Mouse (Mus musculus): ENCODE measurements around the gene Klk1b11. TPM values are rescaled to one million over a fixed set of nuclear protein-coding genes. Genes with fewer than 3 reads are reported as not detected.
"Not testable (repeated sequence)": the region's sequence is repeated elsewhere in the genome, so short reads cannot be mapped to it uniquely, and the experiment has no call there.

Klk1b11 gene
- total RNA-seq (2021), result not detected

DNA sequence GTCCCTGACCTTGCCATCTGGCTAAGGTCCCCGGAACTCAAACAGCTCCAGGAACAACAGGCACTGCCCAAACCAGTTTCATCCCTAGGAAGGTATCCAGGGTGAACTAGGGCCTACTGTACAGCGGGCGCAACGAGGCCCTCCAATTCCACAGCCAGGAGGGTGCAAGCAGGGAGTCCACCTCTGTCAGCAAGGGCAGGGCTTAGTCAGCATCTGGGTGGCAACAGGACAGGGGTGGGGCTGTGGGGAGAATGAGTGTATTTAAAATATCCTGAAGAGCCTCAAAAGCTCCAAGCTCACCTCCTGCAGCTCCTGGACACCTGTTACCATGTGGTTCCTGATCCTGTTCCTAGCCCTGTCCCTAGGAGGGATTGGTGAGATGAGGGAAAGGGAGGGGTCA is at the start of gene Klk1b11:
Gene Klk1b11 (plus strand): TSS at position 301 of the 400 bp plus-strand sequence.
- DNase-seq; intact Hi-C loops (cut with DNase I): not testable (repeated sequence)

DNA sequence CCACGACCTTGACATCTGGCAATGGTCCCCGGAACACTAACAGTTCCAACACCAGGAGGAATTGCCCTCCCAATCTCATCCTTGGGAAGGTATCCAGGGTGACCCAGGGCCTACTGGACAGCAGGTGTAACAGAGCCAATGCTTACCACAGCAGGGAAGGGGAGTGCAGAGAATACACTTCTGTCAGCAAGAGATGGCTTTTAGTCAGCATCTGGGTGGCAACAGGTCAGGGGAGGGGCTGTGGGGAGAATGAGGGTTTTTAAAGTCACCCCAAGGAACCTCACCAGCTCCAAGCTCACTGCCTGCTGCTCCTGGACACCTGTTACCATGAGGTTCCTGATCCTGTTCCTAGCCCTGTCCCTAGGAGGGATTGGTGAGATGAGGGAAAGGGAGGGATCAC is 45.3 kb upstream of the Klk1b11 start, which contains the start of gene Klk1b8:
Gene Klk1b8 (plus strand): TSS at position 301 of the 400 bp plus-strand sequence.
- no peak for DNase-seq
- intact Hi-C loops (cut with DNase I), result no loop called here

GRCm38 (mm10) chr7:43952703-43953102 is 43.0 kb upstream of the Klk1b11 start:
- intact Hi-C loops (cut with DNase I), result no loop called here
- no peak for DNase-seq

DNA sequence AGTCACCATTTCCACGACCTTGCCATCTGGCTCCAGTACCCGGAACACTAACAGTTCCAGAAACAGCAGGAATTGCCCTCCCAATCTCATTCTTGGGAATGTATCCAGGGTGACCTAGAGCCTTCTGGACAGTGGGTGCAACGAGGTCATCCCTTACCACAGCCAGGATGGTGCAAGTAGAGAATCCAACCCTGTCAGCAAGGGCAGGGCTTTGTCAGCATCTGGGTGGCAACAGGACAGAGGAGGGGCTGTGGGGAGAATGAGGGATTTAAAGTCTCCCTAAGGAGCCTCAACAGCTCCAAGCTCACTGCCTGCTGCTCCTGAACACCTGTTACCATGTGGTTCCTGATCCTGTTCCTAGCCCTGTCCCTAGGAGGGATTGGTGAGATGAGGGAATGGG is 29.2 kb upstream of the Klk1b11 start, which contains the start of gene Klk1b1:
Gene Klk1b1 (plus strand): TSS at position 301 of the 400 bp plus-strand sequence.
- DNase-seq, result no peak
- intact Hi-C loops (cut with DNase I), result no loop called here

- no peak for DNase-seq
- intact Hi-C loops (cut with DNase I), result no loop called here
Observed at GRCm38 (mm10) chr7:43967058-43967457, 28.6 kb upstream of the Klk1b11 start.

DNA sequence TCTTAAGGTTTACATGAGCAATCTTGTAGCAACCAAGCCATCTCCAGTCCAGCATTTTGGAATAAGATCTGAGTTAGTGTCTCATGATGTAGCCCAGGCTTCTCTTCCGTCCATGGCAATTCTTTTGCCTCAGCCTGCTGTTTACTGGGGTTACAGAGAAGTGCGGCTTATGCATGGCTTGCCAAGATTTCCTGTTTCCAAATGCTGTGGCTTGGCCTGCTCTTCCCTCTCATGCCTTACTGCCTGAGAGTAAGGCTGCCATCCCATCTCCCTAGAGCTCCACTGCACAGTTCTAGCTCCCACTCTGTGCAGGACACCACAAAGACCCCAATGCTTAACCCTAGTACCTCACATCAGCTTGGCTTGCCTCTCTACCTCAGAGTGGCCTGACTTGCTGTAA is 28.1 kb upstream of the Klk1b11 start:
- intact Hi-C loops (cut with DNase I), result no loop called here
- no peak for DNase-seq

DNA sequence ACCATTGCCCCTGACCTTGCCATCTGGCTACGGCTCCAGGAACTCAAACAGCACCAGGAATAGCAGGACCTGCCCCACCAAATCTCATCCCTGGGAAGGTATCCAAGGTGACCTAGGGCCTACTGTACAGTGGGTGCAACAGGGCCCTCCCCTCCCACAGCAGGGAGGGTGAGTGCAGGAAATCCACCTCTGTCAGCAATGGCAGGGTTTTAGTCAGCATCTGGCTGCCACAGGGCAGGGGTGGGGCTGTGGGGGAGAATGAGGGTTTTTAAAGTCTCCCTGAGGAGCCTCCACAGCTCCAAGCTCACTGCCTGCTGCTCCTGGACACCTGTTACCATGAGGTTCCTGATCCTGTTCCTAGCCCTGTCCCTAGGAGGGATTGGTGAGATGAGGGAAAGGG is 19.9 kb upstream of the Klk1b11 start, which contains the start of gene Klk1b9:
Gene Klk1b9 (plus strand): TSS at position 301 of the 400 bp plus-strand sequence.
- DNase-seq; intact Hi-C loops (cut with DNase I): not testable (repeated sequence)

DNA sequence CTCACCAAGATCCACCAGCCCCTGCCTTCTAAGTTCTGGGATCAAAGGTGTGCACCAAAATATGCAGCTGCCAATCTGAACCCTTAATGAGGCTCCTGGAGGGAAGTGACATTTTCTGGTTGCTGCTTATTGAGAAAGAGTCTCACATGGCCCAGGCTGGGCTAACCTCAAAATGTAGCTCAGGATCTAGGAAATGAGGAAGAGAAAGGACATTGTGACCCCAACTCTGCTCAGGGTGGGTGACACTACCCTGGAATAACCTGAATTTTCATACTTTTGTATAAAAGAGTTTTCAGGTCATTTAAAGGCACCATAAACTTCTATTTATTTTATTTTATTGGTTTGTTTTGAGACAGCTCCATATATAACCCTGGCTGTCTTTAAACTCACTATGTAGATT is 10.0 kb upstream of the Klk1b11 start:
- no peak for DNase-seq
- intact Hi-C loops (cut with DNase I), result no loop called here

DNA sequence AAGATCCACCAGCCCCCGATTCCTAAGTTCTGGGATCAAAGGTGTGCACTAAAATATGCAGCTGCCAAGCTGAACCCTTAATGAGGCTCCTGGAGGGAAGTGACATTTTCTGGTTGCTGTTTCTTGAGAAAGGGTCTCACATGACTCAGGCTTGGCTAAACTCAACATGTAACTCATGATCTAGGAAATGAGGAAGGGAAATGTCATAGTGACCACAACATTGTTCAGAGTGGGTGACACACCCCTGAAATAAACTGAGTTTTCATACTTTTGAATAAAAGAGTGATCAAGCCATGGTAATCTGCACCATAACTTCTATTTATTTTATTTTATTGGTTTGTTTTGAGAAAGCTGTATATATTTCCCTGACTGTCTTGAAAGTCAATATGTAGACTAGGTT is 856 bp upstream of the Klk1b11 start:
- DNase-seq; intact Hi-C loops (cut with DNase I): not testable (repeated sequence)

- intact Hi-C loops (cut with DNase I), result no loop called here
Observed at GRCm38 (mm10) chr7:44004847-44005246, 9.2 kb downstream of the Klk1b11 start.

DNA sequence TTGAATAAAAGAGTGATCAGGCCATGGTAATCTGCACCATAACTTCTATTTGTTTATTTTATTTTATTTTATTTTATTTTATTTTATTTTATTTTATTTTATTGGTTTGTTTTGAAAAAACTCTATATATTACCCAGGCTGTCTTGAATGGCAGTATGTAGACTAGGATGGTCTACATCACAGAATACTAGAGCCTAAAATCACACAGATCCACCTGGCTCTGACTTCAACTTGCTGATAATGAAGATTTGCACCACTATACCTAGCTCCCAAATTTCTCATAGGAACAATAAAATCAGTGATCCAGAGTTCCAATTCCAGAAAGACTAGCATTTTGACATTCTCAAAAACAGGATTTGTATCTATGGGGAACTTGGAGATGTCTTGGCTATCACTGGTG is 16.2 kb downstream of the Klk1b11 start, which contains the start of gene Klk1b26:
Gene Klk1b26 (plus strand): TSS at position 301 of the 400 bp plus-strand sequence.
- intact Hi-C loops (cut with DNase I); DNase-seq: not testable (repeated sequence)

More at GRCm38 (mm10) chr7:44004847-44005246, 9.2 kb downstream of the Klk1b11 start:
- DNase-seq, result no peak

DNA sequence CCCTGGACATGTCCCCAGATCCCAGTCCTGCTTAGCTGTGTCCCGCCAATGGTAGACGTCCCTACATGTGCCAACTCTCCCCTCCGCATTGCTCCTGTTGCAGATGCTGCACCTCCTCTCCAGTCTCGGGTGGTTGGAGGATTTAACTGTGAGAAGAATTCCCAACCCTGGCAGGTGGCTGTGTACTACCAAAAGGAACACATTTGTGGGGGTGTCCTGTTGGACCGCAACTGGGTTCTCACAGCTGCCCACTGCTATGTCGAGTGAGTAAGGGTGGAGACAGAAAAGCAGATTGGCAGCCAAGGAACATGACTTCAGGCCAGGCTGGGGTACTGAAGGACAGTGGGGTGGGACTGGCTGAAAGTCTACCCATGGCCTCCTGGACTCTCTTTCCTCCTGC is 19.0 kb downstream of the Klk1b11 start:
- intact Hi-C loops (cut with DNase I); DNase-seq: not testable (repeated sequence)

GRCm38 (mm10) chr7:44015071-44015470 is 19.4 kb downstream of the Klk1b11 start:
- no peak for DNase-seq
- intact Hi-C loops (cut with DNase I), result no loop called here

Other genes with a start within 250 kb of the Klk1b11 start
- gene Klk12, start 227.0 kb upstream of the Klk1b11 start, total RNA-seq (2021), result not detected
- gene Klk11, start 221.3 kb upstream of the Klk1b11 start, total RNA-seq (2021), result under 1 TPM; 0.22 to 0.33 TPM
- under 1 TPM; 0.19 to 0.36 TPM for gene Klk10, start 214.8 kb upstream of the Klk1b11 start, total RNA-seq (2021)
- not detected for gene Klk9, start 204.0 kb upstream of the Klk1b11 start, total RNA-seq (2021)
- 10 to 100 TPM; 10.4 to 12.2 TPM for gene Klk8, start 198.3 kb upstream of the Klk1b11 start, total RNA-seq (2021)
- gene Klk7, start 184.6 kb upstream of the Klk1b11 start, total RNA-seq (2021), result under 1 TPM in 1 of 2 experiments, not detected in 1; 0.19 TPM
- not detected for gene Klk6, start 171.4 kb upstream of the Klk1b11 start, total RNA-seq (2021)
- gene Klk5, start 153.9 kb upstream of the Klk1b11 start, total RNA-seq (2021), result not detected
- not detected for gene Klk4, start 114.7 kb upstream of the Klk1b11 start, total RNA-seq (2021)
- gene Klk15, start 62.1 kb upstream of the Klk1b11 start, total RNA-seq (2021), result not detected
- not detected for gene Klk1b8, start 45.2 kb upstream of the Klk1b11 start, total RNA-seq (2021)
- not detected for gene Klk1b1, start 29.1 kb upstream of the Klk1b11 start, total RNA-seq (2021)
- not detected for gene Klk1b9, start 19.8 kb upstream of the Klk1b11 start, total RNA-seq (2021)
- under 1 TPM; 0.38 to 0.72 TPM for gene Klk1b26, start 16.3 kb downstream of the Klk1b11 start, total RNA-seq (2021)
- gene Klk1b27, start 56.4 kb downstream of the Klk1b11 start, total RNA-seq (2021), result not detected
- gene Klk1b21, start 106.5 kb downstream of the Klk1b11 start, total RNA-seq (2021), result not detected
- gene Klk1b22, start 116.8 kb downstream of the Klk1b11 start, total RNA-seq (2021), result not detected
- not detected for gene Klk1b16, start 140.9 kb downstream of the Klk1b11 start, total RNA-seq (2021)
- gene Klk1b24, start 192.4 kb downstream of the Klk1b11 start, total RNA-seq (2021), result not detected
- not detected for gene Klk1b3, start 202.3 kb downstream of the Klk1b11 start, total RNA-seq (2021)
- gene Klk1b4, start 211.6 kb downstream of the Klk1b11 start, total RNA-seq (2021), result not detected
- gene Klk1b5, start 220.1 kb downstream of the Klk1b11 start, total RNA-seq (2021), result not detected
- gene Klk1, start 229.5 kb downstream of the Klk1b11 start, total RNA-seq (2021), result under 1 TPM in 1 of 2 experiments, not detected in 1; 0.33 TPM
- not detected for gene Gm36864, start 240.3 kb downstream of the Klk1b11 start, total RNA-seq (2021)